Mouse (Mus musculus) liver, adult (tissue): ENCODE measurements around the gene Cpne2.

Experiments
- GATA4 ChIP-seq: IDR thresholded peaks from 2 replicates; pipeline ENCODE4 v1.6.1; 2014; ENCODE audit warnings: mild to moderate bottlenecking, low read length; ENCODE audit not compliant: insufficient replicate concordance

Cpne2 gene

DNA sequence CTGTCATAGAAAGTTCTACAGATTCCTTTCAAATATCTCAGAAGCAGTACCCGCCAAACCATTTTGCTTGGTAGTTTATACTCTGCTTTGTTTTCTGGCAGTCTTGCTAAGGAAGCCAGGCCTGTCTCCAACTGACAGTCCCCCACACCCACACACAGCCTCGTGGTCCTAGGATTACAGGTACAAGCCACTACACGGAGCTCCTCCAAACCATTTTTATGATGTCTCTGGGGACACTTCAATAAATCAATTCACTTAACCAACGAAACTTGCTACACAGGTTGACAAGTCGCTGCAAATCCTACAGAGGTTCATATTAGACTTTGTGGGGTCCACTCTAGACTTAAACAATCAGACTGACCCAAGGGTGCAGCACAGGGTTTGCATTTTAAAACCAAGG is 67.7 kb downstream of the Cpne2 start:
- no peak for TF ChIP-seq GATA4

DNA sequence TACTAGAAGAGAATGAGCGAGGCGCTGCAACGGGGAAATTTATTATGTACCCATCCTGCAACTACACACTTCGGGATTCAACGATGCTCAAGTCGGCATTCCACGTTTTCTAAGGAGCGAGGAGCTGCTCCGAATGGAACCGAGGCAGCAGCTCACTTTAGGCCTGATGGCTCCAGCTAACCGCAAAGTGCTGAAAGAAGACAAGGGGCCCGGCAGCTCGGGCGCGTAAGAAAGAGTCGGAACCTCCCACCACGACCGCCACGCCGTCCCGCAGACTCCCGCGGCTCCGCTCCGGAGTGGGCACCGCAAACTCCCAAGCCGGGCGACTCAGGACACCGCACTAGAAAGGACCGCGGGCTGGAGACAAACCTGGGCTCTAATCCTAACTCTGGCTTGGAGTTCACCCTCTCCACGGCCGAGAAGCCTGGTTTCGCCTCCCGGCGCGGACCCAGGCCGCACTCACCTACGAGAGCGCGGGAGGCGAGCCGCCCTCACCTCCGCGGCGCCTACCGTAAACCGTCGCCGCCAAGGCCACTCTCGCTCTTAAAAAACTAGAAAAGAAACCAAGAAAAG is 68.3 kb downstream of the Cpne2 start:
- no peak for TF ChIP-seq GATA4

DNA sequence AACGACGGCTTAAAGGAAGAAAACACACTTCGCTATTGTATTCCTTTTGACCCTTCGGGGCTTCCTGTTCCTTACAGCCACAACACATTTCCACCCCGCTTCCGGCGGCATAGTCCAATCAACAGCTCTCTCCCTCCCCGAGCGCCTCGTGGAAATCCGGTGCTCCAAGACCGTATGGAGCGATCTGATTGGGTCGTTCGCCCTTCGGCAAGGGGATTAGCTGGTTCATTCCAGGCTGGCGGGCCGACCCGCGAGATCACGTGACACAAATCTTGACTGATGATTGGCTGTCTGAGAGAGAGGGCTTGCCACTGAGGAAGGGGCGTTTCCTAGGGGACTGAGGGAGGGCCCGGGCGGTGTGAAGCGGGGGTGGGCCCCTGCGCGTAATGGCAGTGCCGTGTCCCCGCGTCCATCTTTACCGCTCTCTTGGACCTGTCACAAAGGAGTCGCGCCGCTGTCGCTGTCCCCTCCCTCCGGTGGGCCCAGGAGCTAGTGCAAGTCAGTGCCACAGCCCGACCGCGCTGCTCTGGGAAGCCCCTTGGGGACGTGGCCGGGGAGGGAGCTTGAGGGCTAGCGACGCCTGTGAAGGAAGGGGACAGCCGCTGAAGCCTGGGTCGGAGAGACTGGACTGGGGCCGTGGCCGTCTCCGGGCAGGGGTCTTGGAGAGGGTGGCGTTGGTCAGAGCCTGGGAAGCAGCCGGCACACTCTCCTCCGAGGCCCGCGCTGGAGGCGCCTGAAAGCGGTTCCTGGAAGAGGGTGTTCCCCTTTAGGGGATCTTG is 69.0 kb downstream of the Cpne2 start, which contains the start of the genes Rspry1 and Fam192a:
Rspry1 (plus strand) TSS at position 331 of the 779 bp plus-strand sequence.
Fam192a (minus strand) TSS at position 391 of the 779 bp plus-strand sequence.
- peak; percentile 25; the same call in 1 of the 2 replicates for TF ChIP-seq GATA4

DNA sequence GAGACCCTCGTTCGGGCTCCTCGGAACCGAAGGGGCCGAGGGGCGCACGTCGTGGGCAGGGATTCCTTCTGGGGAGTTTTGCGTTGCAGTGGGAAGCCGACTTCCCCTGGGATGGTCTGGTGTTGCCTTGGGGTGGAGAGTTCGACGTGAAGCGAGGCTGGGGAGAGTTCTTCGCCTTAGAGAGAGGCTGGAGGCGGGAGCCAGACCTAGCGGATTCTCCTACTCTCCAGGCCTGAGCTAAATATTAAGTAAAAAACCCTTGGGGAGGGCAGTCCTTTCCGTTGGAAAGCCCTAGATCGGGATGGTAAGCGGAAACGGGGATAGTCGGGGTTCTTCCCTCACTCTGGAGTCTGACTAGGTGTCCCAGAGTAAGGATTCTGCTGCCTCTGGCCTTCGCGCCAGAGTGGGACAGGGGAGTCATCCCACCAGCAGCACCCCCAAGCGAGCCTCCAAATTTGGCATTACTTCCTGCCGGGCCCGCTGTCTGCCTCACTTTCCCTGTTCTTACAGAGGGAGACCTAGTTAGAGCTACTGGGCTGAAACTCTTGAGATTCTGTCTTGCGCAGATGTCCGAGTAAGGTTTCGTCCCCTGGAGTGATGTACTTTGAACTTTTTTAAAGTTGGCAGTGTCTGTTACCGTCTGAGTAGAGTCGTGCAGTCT is 69.8 kb downstream of the Cpne2 start:
- TF ChIP-seq GATA4: no peak

GRCm38 (mm10) chr8:94604030-94604429 is 71.2 kb downstream of the Cpne2 start:
- TF ChIP-seq GATA4: no peak

DNA sequence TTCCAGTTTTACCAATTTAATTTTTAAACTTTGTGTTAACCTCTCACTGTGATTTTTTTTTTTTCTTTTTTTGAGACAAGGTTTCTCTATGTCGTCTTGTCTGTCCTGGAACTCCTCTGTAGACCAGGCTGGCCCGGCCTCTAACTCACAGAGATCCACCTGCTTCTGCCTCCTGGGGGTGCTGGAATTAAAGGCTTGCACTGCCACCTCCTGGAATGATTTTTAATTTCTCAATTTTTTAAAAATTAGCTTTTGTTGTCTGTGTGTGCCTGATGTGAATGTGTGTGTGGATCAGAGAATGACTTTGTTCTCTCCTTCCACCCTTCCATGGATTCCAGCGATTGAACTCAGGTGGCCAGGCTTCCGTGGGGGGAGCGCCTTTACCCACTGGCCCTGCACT is 74.3 kb downstream of the Cpne2 start:
- no peak for TF ChIP-seq GATA4
